Mouse (Mus musculus) heart, adult 9 months (tissue): ENCODE measurements at regions not wholly inside any gene's neighbourhood (a gene's known extent, or its start where the extent isn't known, plus 50 kb on each side); places are given as distances from the start of the nearest gene placed in this dataset.
"Not testable (repeated sequence)": the region's sequence is repeated elsewhere in the genome, so short reads cannot be mapped to it uniquely, and the experiment has no call there.

Source experiments
- DNase-seq, 2 experiments: peaks; one replicate each; pipeline ENCODE4 v3.0.0; 2022; ENCODE audit warnings: low spot score in 2 of 2

GRCm38 (mm10) chr2:147989616-147990015 is 57.2 kb downstream of the Foxa2 start:
- DNase-seq, result no peak

DNA sequence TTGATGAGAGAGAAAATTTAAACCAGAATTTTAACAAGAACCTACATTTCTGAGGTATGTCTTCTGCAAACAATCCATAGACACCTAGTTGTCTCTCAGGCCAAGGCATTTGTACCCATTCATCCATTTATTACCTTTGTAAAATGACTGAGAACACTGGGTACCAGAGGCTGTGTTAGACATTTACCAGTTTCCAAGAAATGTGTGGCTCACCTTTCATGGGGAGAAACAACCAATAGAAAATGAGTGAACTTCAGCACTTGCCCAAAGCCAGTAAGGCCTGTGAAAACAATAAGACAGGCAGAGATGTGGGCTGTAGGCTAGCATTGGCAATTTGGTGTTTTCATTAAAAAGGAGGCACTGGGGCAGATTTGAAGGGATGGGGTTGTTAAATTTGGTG is 58.2 kb downstream of the Foxa2 start:
- DNase-seq, result no peak

- no peak for DNase-seq
Observed at GRCm38 (mm10) chr2:147985261-147985575, 61.6 kb downstream of the Foxa2 start.

- no peak for DNase-seq
Observed at GRCm38 (mm10) chr2:147984547-147985260, 62.1 kb downstream of the Foxa2 start.

GRCm38 (mm10) chr2:147980929-147981479 is 65.8 kb downstream of the Foxa2 start:
- DNase-seq, result no peak

DNA sequence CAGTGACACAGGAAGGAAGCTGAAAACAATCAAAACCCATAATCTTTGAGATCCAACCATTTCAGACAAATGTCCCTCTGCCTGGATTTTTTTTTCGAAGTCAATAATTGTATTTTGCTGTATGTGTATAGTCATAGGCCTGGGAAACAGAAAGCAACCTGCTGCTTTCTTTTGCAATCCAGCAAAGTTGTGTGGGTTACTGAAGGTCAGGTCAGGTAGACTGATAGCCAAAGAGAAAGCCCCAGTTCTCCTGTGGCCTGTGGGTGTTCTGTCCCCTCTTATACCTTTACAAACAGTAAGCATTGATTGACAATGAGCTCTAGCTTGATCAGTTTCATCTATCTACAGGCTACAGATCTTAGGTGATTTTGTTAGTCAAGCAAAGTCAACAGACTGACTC is 66.4 kb downstream of the Foxa2 start:
- DNase-seq, result no peak

DNA sequence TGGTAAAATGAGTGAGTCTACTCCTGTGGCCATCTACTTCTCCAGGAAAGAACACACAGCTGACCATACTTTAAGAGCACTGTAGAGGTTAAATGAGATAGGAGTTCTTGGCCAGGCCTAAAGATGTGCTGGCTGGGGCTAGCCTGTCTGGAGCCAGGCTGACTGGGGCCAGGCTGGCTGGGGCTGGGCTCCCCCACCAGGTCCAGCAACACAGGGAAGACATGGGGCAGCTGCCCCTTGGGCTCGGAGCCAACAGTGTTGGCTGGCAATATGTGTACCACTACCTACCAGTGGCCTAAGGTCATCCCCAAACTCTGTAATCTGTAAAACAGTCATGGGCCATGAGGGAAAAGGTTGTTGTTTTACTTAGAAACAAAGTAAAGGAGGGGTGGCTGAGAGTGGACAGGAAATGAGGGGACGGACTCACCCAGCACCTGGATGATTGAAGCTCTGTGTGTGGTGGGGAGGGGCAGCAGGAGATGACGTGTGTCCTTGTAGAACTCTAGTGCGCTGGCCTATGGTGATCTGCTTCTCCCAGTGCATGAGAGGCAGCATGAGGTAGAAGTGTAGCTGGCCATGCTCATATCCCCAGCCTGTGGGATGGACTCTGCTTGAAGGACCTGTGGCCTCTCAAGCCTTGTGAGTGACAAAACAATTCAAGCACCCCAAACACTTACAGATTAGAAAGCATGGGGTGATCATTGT is 67.0 kb downstream of the Foxa2 start:
- no peak for DNase-seq

DNA sequence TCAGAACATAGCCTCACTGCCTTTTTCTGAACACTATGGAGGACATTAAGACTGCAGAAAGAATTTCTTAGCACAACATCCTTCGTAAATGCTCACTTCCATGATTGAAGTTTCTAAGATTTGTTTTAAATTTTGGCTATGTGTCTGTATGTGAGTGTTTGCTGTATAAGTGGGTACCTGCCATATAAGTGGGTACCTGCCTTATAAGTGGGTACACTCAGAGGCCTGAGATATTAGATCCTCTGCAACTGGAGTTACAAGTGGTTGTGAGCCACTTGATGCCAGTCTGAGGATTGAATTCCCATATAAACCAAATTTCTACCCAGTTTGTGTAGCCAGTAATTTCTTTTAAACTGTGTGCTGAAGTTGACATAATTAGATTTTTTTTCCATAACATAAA is 67.8 kb downstream of the Foxa2 start:
- DNase-seq, result no peak

- no peak for DNase-seq
Observed at GRCm38 (mm10) chr2:147974776-147975175, 72.0 kb downstream of the Foxa2 start.

DNA sequence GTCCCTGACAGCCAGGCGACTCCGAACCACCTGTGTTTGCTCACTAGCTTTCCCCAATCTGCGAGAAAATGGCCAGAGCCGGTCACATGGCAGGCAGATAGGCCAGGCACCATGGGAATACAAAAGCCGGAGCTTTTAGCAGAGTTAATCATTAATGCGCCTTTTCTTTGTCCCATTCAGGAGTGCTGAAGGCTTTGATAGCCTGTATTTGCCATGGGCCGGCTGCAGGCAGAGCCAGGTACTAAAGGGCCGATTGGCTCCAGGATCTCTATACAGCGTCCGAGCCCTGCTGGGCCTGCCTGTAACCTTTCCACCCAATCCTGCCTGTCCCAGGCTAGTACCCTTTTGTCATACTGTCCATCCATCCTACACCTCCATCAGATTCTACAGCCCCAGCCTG is 78.1 kb downstream of the Foxa2 start:
- no peak for DNase-seq

GRCm38 (mm10) chr2:147967829-147968529 is 78.8 kb downstream of the Foxa2 start:
- no peak for DNase-seq

DNA sequence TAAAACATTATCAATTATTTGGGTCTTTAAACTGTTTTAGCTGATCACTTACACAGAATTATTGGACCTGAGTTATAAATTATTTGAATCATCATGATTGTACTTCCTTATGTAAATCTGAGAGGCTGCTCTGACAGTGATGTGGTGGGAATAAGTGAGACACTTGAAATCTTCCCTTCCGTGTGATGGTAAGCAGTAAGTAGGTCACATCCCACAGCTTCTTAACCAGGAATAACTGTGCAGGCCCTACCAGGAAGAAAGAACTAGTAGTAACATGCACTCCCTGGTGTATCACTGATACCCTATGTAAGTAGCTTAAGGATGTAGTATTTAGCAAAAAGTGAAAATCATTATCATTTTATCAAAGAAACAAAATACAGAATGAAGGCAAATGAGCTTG is 83.5 kb downstream of the Foxa2 start:
- DNase-seq, result not testable (repeated sequence)

DNA sequence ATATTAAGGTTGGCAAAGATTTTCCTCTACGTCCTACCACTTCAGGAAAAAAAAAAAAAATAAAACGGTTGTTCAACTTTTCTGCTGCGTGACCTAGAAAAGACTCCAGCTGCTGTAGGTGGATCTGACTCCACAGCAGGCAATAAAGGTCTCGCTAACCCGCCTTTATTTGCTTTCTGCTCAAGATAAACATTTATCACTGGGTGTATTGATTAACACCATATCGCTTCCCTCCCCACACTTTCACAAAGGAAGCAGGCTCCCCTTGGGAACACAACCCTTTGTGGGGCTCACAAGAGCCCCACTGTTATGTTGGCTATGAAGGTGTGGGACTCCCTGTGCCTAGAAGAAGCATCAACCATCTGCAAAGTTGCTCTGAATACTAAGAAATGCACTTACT is 85.1 kb downstream of the Foxa2 start:
- DNase-seq, result no peak

GRCm38 (mm10) chr2:147954183-147954582 is 92.6 kb downstream of the Foxa2 start:
- no peak for DNase-seq

DNA sequence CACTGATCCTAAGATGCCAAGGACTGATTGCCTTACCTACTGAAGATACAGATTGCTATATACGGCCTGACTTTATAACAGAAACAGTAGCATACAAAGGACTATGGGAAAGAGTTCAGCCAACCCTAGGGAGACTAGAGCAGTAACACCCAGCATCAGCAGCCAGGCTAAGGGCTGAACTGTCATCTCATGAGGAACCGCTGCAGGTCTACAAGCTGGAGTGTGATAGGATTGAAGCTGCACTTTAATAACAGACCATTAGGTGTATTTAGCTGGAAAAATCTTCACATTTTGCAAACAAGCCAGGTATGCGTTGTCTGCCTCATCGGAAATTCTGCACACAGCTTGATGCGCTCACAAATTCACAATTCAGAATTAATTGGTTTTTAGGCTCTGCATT is 95.5 kb downstream of the Foxa2 start:
- no peak for DNase-seq

DNA sequence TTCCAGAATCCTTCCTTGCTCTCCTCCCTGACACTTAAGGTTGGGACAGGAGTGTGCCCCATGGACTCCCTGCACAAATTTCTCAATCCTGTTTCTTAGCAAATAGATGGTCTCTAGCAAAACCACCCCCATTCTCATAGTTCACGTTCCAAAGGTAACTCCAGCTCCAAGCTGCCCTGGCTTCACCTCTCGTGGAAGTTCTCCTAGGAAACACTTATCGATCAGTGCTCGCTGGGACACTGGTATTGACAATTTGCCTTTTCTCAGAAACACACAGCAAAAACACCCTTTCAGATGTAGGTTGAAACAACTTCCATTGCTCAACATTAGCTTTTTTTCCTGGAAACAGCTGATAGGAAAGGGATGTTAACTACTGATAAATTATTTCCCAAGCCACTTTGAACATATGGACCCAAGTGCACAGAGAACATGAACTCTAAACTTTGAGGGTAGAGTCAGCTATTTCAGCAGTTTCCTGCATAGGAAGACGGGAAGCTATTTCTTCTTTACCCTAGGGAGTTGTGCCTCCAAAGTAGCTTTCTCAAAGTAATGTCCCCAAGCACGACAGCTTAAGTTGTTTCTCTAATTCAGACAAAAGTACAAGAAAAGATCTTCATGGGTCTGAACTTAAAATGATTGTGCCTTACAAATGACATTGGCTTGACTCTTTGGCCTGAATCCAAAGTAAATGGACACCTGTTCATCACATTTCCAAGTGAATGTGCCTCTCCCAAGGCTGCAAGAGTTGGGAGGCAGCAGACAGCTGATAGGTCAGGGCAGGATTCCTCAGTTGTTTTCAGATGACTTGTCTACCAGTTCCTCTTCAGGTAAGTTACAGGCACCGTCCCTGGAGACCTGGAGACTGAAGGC is 102.4 kb downstream of the Foxa2 start:
- DNase-seq, result no peak

- DNase-seq, result no peak
Observed at GRCm38 (mm10) chr2:147942591-147942990, 104.2 kb downstream of the Foxa2 start.

- DNase-seq, result no peak
Observed at GRCm38 (mm10) chr2:147941319-147941718, 105.5 kb downstream of the Foxa2 start.

DNA sequence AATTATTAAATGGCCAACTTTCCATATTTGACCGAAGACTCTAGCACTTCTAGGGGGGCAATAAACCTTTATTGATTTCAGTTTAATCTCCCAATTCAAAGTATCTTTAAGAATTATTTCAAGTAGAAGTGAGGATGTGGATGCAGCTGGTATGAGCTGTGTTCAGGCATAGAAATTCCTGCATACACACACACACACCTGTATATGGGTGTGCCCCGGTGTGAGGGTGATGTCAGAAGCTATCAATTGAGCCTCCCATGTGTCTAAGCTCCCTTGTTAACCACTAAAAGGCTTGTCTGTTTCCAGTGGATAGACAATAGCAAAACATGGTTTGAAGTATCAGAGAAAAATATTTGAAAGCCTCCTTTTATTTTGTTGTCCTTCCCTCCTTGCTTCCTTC is 114.3 kb downstream of the Foxa2 start:
- no peak for DNase-seq

DNA sequence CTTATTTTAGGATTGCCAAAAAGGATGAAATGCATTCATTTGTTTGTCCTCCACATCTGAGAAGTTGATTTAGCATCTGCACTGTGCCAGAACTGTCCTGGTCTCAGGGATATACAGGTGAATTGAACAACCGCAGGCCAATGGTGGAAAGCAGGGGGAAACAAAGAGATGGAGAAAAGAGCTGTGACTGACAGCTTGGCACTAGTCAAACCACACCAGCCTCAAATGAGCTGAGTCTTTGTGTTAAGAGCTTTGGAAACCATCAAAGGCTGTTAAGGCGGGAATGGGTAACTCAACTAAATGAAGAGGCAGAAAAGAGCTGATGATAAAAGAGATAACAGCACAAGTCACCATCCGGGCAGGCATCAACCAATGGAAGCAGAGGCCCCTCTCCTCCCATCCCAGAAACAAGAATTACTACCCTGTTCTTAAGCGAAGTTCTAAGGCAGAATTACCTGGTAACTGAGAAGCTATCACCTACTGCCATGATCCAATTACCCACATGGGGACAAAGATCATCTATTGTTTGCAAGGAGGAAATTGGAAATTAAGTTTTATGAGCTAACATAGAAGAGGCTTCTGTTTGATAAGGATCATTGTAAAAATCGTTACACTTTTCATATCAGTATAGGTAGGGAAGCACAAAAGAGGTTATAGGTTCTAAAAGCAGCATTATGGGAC is 117.6 kb downstream of the Foxa2 start:
- no peak for DNase-seq
